Mouse (Mus musculus) heart, postnatal 4 days (tissue): ENCODE data around the gene Rhof. TPM values are rescaled to one million over a fixed set of nuclear protein-coding genes. Genes with fewer than 3 reads are reported as not detected.

Source experiments
- DNase-seq: peaks from one replicate; pipeline ENCODE4 v3.0.0; 2021
- total RNA-seq, 2 experiments: library from RNA; stranded (reverse); gene quantifications; 2 replicates each; pipeline ENCODE4 v1.2.3; 2021

The Rhof gene
- total RNA-seq, 2 experiments from 2014 or later: 0.36 to 0.71 TPM

- no peak for DNase-seq
These were observed 22.2 kb downstream of the Rhof start for GRCm38 (mm10) chr5:123110296-123110721.

- peak; percentile 50 for DNase-seq
These were observed 22.9 kb downstream of the Rhof start for GRCm38 (mm10) chr5:123109452-123110203.

- DNase-seq: peak; percentile 58
These were observed 27.7 kb downstream of the Rhof start for GRCm38 (mm10) chr5:123104769-123105168.

DNA sequence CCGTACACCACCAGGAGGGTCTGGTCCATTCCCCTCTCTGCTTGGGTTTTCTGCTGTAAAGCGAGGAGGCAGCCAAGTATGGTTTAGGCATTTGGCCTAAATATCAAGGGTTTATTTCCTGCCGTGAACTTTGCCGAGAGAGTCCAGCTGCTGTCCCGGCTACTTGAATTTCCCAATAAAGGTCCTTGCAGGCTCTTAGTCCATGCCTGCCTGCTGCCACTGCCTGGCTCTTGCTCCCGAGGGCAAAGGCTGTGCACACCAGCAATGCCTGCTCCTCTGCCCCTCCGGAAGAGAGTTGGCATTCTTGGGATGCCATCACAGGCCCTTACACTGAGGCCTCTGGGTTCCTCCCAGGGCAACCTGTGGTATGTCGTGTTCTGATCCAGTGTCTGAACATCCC is 28.9 kb downstream of the Rhof start:
- no peak for DNase-seq

- no peak for DNase-seq
These were observed 30.1 kb downstream of the Rhof start for GRCm38 (mm10) chr5:123102376-123102775.

- no peak for DNase-seq
These were observed 34.0 kb downstream of the Rhof start for GRCm38 (mm10) chr5:123098487-123098886.

- DNase-seq: no peak
These were observed 36.2 kb downstream of the Rhof start for GRCm38 (mm10) chr5:123096299-123096698.

GRCm38 (mm10) chr5:123094238-123094991 is 38.1 kb downstream of the Rhof start:
- no peak for DNase-seq

GRCm38 (mm10) chr5:123093077-123093633 is 39.3 kb downstream of the Rhof start:
- no peak for DNase-seq

- no peak for DNase-seq
These were observed 41.8 kb downstream of the Rhof start for GRCm38 (mm10) chr5:123090560-123091306.

DNA sequence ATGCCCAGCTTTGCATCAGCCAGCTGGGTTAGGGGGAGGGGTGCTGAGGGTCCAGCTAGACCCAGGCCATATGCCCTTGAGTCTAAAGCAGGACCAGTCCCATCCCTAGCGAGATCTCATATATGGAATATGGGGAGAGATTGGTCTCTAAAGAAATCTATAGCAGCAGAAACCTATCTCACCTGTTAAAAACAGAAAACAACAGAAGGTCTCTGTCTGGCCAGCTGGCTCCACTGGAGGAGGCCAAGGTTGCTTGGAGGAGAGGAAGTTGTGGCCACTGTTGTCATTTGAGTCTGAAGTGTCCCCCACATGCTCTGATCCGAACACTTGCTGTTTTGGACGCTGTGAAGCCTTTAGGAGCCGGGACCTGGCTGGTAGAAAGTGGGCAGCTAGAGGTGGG is 43.7 kb downstream of the Rhof start:
- no peak for DNase-seq

DNA sequence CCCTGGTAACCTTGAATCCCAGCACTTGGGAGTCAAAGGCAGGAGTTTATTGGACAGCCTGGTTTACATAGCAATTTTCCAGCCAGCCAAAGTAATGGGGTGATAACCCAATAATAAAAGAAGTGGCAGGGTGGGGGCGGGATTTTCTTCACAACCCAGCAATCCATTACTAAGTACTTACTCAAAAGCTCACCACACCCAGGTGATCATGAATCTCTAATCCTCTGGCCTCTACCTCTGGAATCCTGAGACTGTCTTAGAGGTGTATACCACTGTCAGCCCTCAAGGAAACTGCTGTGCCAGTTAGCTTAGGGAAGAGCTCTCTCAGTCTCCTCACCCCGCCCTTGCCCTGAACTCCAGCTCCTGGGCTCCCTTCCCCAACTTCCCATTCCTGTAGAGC is 46.0 kb downstream of the Rhof start:
- no peak for DNase-seq

DNA sequence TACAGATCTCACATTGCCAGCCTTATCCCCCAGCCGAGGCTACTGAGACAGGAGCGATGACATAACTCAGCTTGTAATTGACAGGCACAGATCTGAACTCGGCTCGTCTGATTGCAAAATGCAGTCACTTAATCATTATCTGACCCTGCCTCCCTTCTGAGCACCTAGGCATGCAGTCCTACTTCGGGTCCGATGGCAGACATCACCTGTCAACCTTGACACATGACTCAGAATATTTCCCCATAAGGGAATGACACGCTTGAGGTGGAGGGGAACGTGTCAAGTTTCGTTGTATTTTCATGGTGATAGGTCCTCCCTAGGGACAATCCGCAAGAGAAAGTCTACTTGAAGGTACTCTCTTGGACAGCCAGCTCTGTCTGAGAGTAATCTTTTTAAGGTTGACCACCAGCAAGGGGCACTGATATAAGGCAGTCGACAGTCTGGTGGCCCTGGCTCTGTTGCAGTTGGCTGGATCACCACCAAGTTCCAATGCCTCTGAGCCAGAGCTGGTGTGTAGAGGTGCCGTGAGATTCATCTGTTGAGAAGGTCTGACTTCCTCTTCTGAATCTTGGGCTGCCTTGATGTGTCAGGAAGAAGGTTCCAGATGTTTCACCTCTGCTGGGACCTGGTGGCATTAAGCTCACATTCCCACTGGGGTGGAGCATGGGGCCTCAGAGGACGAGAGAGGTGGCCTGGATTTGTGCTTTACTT is 49.0 kb downstream of the Rhof start:
- DNase-seq: no peak

DNA sequence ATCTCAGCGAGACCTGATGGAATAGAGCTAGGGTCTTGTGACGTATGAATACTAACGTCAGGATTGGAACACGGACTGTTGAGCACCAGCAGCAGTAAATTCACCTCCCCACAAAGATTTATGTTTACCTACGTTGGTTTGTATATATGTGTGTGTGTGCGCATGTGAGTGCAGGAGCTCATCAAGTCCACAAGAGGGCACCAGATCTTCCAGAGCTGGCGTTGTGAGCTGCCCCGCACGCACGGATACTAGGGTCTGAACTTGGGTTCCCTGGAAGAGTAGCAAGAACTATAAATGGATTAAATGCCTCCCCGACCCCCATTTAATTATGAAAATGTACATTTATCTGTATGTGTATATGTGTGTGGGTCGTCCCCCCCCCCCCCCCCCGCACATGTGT is 52.0 kb downstream of the Rhof start:
- DNase-seq: no peak

- DNase-seq: no peak
These were observed 52.5 kb downstream of the Rhof start for GRCm38 (mm10) chr5:123080041-123080440.

DNA sequence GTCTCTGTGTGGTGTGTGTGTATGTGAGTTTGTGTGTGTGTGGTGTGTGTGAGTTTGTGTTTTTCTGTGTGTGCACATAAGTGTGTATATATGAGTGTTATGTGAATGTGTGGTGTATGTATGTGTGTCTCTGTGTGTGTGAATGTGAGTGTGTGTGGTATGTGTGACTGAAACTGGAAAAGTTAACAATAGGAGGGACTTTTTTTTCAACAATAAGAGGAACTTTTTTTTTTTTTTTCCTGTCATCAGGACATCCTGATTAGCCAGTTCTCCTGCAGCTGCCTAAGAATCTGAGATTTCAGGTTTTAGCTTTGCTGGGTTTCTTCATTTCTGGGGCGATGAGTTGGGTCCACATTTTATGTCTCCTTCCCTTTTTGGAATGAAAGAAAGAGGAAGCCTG is 52.9 kb downstream of the Rhof start:
- no peak for DNase-seq

- DNase-seq: peak; percentile 27
These were observed 55.8 kb downstream of the Rhof start for GRCm38 (mm10) chr5:123076419-123077281.

DNA sequence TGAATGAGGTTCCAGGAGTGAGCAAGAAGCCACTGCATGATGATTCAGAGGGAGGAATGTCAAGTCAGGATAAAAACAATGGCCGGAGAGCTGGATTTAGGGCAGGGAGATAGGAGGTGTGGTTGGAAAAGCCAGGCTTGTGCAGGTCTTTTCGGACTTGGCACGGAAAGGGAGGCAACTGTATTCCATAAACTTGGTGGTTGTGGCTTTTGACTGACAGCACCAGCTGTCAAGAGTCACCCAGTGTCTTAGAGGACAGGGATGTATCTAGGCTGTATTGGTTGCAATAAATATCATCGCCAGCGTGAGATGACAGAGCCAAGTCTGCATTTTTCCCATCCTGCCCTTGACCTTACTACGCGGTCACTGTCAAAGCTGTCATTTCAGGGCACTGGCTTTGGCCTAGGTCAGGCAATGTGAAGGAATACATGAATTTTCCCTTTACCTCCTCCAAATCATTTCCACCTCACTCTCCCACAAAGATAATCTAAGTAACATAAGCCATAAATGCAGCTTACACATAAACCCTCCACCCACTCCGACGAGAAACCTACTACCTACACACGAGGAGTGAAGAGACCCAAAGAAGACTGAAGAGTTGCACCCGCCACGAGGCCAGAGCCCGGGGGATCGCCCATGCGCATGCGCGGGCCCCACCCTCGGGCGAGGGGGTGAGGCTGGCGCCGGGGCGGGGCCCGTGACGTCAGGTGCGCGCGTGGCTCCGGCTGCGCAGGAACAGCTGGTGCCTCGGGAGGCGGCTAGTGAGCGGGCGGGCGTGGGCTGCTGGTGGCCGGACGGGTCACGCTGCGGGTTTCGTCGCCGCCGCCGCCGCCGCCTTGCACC is 56.7 kb downstream of the Rhof start:
- peak; percentile 96 for DNase-seq

DNA sequence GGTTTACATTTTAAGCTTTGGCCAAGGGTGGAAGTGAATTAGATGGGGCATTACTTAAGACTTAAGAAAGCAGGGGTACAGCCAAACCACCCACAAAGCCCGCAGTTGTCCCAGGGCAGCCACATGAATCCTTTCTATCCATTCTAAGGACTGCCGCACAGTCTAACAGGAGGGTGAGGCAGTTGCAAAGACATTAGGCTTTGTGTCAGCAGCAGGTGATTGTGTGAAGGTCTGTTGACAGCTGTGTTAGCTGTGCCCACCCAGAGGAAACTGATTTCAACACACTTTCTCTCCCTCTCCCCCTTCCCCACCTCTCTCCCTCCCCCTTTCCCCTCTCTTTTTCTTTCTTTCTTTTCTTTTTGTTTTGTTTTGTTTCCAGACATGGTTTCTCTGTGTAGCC is 63.8 kb downstream of the Rhof start:
- DNase-seq: no peak

GRCm38 (mm10) chr5:123068115-123068514 is 64.4 kb downstream of the Rhof start, which contains the start of gene Tmem120b:
TSS of gene Tmem120b (plus strand) at chr5:123068415.
- no peak for DNase-seq
